Mouse (Mus musculus): ENCODE data around the gene Herpud1. TPM values are rescaled to one million over a fixed set of nuclear protein-coding genes. Genes with fewer than 3 reads are reported as not detected.

The Herpud1 gene
- total and polyA plus RNA-seq, 3 experiments: 124 to 257 (median 206) TPM

DNA sequence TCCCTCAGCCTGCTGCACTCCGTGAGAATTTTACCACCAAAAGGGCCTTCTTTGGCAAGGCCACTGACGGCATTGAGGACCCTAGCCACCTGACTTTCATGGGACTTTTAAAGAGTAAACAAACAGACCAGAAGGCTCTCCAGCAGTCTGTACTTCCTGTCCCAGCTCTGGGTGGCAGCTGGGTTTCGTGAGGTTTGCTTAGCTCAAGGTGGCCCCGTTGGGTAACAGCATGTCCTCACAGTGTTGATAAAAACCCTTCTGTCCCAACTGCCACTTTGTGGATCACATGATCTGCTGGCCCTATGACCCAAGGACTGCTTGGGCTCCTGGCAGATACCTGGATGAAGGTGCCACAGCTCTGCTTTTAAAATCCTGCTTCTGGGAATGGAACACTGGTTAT, 31.7 kb upstream of the Herpud1 start:
- DNase-seq (ENCODE audit: extremely low read depth): no peak
- H3K27me3 ChIP-seq (replicated peaks): no peaks in the 10 kb centered on the region
- H3K27ac ChIP-seq (ENCODE audit: insufficient read depth, low read depth): no peak overlapping the region
- H3K4me3 ChIP-seq (replicated peaks in 1 of 3; ENCODE audit: low read depth in 2 of 3, low read length in 2 of 3, poor library complexity in 1 of 3): no peak overlapping the region
- H3K4me1 ChIP-seq (ENCODE audit: control insufficient read depth in 1 of 2, insufficient read depth in 2 of 2): peaks cover 0 to 46% of the 10 kb centered on the region in 2 experiments; a peak in 3 of 4 replicates
- dilution Hi-C loops (cut with MboI; ENCODE audit: extremely low pct_ligation_motif_present, extremely low pct_unique_long_range_greater_than_20kb, low sequenced_read_pairs) (no loop called here), in situ Hi-C loops (cut with MboI; ENCODE audit: low pct_ligation_motif_present, low pct_unique_long_range_greater_than_20kb, low sequenced_read_pairs) (no loop called here)
- no peaks in the 10 kb centered on the region for H3K36me3 ChIP-seq (replicated peaks in 1 of 2; ENCODE audit: control insufficient read depth in 1 of 2, insufficient read depth in 1 of 2, low read length in 1 of 2)
- no peak overlapping the region for H3K4me2 ChIP-seq (ENCODE audit: insufficient read depth, low read depth, poor library complexity, severe bottlenecking)
- H3K9me3 ChIP-seq (replicated peaks; ENCODE audit: low read length): peaks cover 6% of the 10 kb centered on the region
- TF ChIP-seq CHD1 (IDR thresholded peaks at IDR 0.05; ENCODE audit: low read depth, low read length) (no peak), TCF12 (IDR thresholded peaks at IDR 0.05; ENCODE audit: low read depth, low read length) (no peak), ZC3H11A (IDR thresholded peaks at IDR 0.05; ENCODE audit: low read depth, low read length) (no peak), MYC (IDR thresholded peaks at IDR 0.05; ENCODE audit: low read depth, low read length) (no peak), ZMIZ1 (IDR thresholded peaks at IDR 0.05; ENCODE audit: low read depth, low read length) (no peak), POLR2A (IDR thresholded peaks at IDR 0.05; ENCODE audit: low read depth, low read length) (no peak), NELFE (IDR thresholded peaks at IDR 0.05; ENCODE audit: low read depth, low read length) (no peak), MAFK (IDR thresholded peaks at IDR 0.05; ENCODE audit: insufficient replicate concordance, low read length) (no peak), GABPA (IDR thresholded peaks at IDR 0.05; ENCODE audit: insufficient replicate concordance, low read depth, low read length) (no peak), CTCF (conservative IDR thresholded peaks at IDR 0.05 in 1 of 2, IDR thresholded peaks at IDR 0.05 in 1 of 2; ENCODE audit: low read depth in 2 of 2, low read length in 2 of 2) (no peak)
- H3K9ac ChIP-seq (ENCODE audit: insufficient read depth, low read depth): no peak overlapping the region
- no peaks in the 10 kb centered on the region for H3K79me2 ChIP-seq (replicated peaks; ENCODE audit: control insufficient read depth, extremely low read depth, insufficient read depth, poor library complexity, severe bottlenecking)

DNA sequence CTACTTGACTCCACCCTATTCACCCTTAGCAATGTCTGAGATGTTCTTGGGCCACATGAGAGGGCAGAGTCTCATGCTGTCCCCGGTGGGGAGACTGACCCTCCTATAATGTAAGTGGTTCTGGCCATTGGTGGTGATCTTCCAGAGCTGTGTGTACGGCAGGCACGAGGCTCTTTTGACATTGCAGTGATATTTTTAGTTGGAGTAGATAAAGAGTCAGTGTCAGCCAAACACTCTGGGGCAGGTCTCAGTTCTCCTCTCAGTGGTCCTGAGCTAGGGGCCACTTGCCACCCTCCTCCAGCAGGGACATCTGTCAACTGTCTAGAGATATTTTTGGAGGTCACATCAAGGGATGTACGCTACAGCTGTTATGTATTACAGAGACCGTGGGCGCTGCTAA, 29.0 kb upstream of the Herpud1 start:
- Histone ChIP-seq H3K36me3 (replicated peaks in 1 of 2; ENCODE audit: control insufficient read depth in 1 of 2, insufficient read depth in 1 of 2, low read length in 1 of 2) (no peaks in the 10 kb centered on the region), H3K27ac (ENCODE audit: insufficient read depth, low read depth) (no peak overlapping the region), H3K4me1 (ENCODE audit: control insufficient read depth in 1 of 2, insufficient read depth in 2 of 2) (peaks cover 6 to 52% of the 10 kb centered on the region in 2 experiments), H3K9ac (ENCODE audit: insufficient read depth, low read depth) (no peak overlapping the region), H3K79me2 (replicated peaks; ENCODE audit: control insufficient read depth, extremely low read depth, insufficient read depth, poor library complexity, severe bottlenecking) (no peaks in the 10 kb centered on the region), H3K9me3 (replicated peaks; ENCODE audit: low read length) (peaks cover 6% of the 10 kb centered on the region), H3K4me3 (replicated peaks in 1 of 3; ENCODE audit: low read depth in 2 of 3, low read length in 2 of 3, poor library complexity in 1 of 3) (no peak overlapping the region), H3K27me3 (replicated peaks) (no peaks in the 10 kb centered on the region), H3K4me2 (ENCODE audit: insufficient read depth, low read depth, poor library complexity, severe bottlenecking) (no peak overlapping the region)
- DNase-seq (ENCODE audit: extremely low read depth): no peak
- in situ Hi-C loops (cut with MboI; ENCODE audit: low pct_ligation_motif_present, low pct_unique_long_range_greater_than_20kb, low sequenced_read_pairs) (no loop called here), dilution Hi-C loops (cut with MboI; ENCODE audit: extremely low pct_ligation_motif_present, extremely low pct_unique_long_range_greater_than_20kb, low sequenced_read_pairs) (no loop called here)
- no peak for TF ChIP-seq KAT2A (IDR thresholded peaks at IDR 0.05; ENCODE audit: insufficient replicate concordance, low read length)

DNA sequence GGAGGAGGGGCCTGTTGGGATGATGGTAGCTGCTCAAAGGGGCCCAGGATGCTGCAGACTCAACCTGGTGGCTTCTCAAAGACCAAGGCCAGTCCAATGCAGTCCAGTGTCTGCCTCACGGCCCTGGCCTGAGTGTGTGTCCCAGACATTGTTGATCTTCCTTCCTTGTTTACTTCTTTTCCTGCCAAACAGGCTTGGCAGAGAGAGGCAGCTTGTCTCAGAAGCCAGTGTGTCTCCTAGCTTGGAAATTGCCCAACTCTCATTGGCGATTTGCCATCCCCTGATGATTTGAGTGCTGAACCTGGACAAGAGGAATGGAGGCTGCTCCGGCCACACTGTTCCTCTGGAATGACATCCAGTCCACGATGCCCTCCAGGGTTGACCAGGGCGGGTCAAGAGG, 27.7 kb upstream of the Herpud1 start:
- H3K4me3 ChIP-seq (replicated peaks in 1 of 3; ENCODE audit: low read depth in 2 of 3, low read length in 2 of 3, poor library complexity in 1 of 3): no peak overlapping the region
- peaks cover 14 to 63% of the 10 kb centered on the region in 2 experiments for H3K4me1 ChIP-seq (ENCODE audit: control insufficient read depth in 1 of 2, insufficient read depth in 2 of 2)
- no peaks in the 10 kb centered on the region for H3K79me2 ChIP-seq (replicated peaks; ENCODE audit: control insufficient read depth, extremely low read depth, insufficient read depth, poor library complexity, severe bottlenecking)
- no peaks in the 10 kb centered on the region for H3K27me3 ChIP-seq (replicated peaks)
- no peaks in the 10 kb centered on the region for H3K9me3 ChIP-seq (replicated peaks; ENCODE audit: low read length)
- in situ Hi-C loops (cut with MboI; ENCODE audit: low pct_ligation_motif_present, low pct_unique_long_range_greater_than_20kb, low sequenced_read_pairs): no loop called here
- no peaks in the 10 kb centered on the region for H3K36me3 ChIP-seq (replicated peaks in 1 of 2; ENCODE audit: control insufficient read depth in 1 of 2, insufficient read depth in 1 of 2, low read length in 1 of 2)
- no peak overlapping the region for H3K4me2 ChIP-seq (ENCODE audit: insufficient read depth, low read depth, poor library complexity, severe bottlenecking)
- dilution Hi-C loops (cut with MboI; ENCODE audit: extremely low pct_ligation_motif_present, extremely low pct_unique_long_range_greater_than_20kb, low sequenced_read_pairs): no loop called here
- no peak overlapping the region for H3K9ac ChIP-seq (ENCODE audit: insufficient read depth, low read depth)
- no peak for DNase-seq (ENCODE audit: extremely low read depth)
- TF ChIP-seq CHD2 (IDR thresholded peaks at IDR 0.05; ENCODE audit: low read length) (no peak), KAT2A (IDR thresholded peaks at IDR 0.05; ENCODE audit: insufficient replicate concordance, low read length) (no peak), MEF2A (IDR thresholded peaks at IDR 0.05; ENCODE audit: borderline replicate concordance, low read depth, low read length) (no peak), BHLHE40 (IDR thresholded peaks at IDR 0.05; ENCODE audit: low read depth, low read length) (no peak), SIN3A (IDR thresholded peaks at IDR 0.05; ENCODE audit: low read length) (no peak), ZKSCAN1 (IDR thresholded peaks at IDR 0.05; ENCODE audit: borderline replicate concordance, low read depth, low read length) (no peak), CTCF (conservative IDR thresholded peaks at IDR 0.05 in 1 of 2, IDR thresholded peaks at IDR 0.05 in 1 of 2; ENCODE audit: low read depth in 2 of 2, low read length in 2 of 2) (no peak), TCF12 (IDR thresholded peaks at IDR 0.05; ENCODE audit: low read depth, low read length) (no peak), ZNF384 (IDR thresholded peaks at IDR 0.05; ENCODE audit: low read depth, low read length) (no peak), JUN (IDR thresholded peaks at IDR 0.05; ENCODE audit: insufficient read depth, low read depth, low read length) (no peak), NRF1 (IDR thresholded peaks at IDR 0.05; ENCODE audit: low read depth, low read length) (no peak), JUND (conservative IDR thresholded peaks at IDR 0.05; ENCODE audit: low read depth, low read length) (no peak), USF2 (conservative IDR thresholded peaks at IDR 0.05; ENCODE audit: low read depth, low read length) (no peak), HCFC1 (IDR thresholded peaks at IDR 0.05; ENCODE audit: low read depth, low read length) (no peak), PAX5 (IDR thresholded peaks at IDR 0.05; ENCODE audit: low read length) (no peak)
- no peak overlapping the region for H3K27ac ChIP-seq (ENCODE audit: insufficient read depth, low read depth)
